8 mouse cellular contexts compared by ENCODE assay signal in genomic region chr1:23920275-23920674, GRCm38 (mm10). TPM values are rescaled to one million over a fixed set of nuclear protein-coding genes. Genes with fewer than 3 reads are reported as not detected.
DNase-seq lines count a peak whose midpoint lies in the region; ATAC-seq lines count a peak whose summit lies in the region.

No protein-coding gene starts in this region.

- no peaks in the 10 kb centered on the region for H3K9me3 ChIP-seq in limb, embryonic 13.5 days
- H3K9me3 ChIP-seq in neural tube, embryonic 15.5 days (replicated peaks): no peaks in the 10 kb centered on the region

- H3K27ac ChIP-seq in limb, embryonic 13.5 days: no peak overlapping the region
- no peak overlapping the region for H3K27ac ChIP-seq in neural tube, embryonic 15.5 days (replicated peaks)

- H3K9ac ChIP-seq in limb, embryonic 13.5 days: peak overlapping the region; percentile 48
- H3K9ac ChIP-seq in neural tube, embryonic 15.5 days (replicated peaks): 0 out of 2 replicates have a peak overlapping the region, but pooled peaks have one; percentile 30

- peak overlapping the region; percentile 82 for H3K4me2 ChIP-seq in limb, embryonic 13.5 days (replicated peaks)
- H3K4me2 ChIP-seq in neural tube, embryonic 15.5 days: peak overlapping the region; percentile 72

- H3K4me3 ChIP-seq in limb, embryonic 13.5 days: peak overlapping the region; percentile 20
- H3K4me3 ChIP-seq in neural tube, embryonic 15.5 days (replicated peaks): peak overlapping the region; percentile 17

- DNase-seq in CD4-positive, CD25-positive, alpha-beta regulatory T cell, adult 2 months (ENCODE audit: low read depth, low spot score): peak; percentile 38
- peak; percentile 66 for DNase-seq in 416B (ENCODE audit: low read depth)
- DNase-seq in embryo, embryonic 10.5 days (ENCODE audit: low spot score): peak; percentile 44

- WGBS in limb, embryonic 13.5 days: 16% methylated on average over 2 of the region's 2 CpGs
- 17% methylated on average over 2 of the region's 2 CpGs for WGBS in neural tube, embryonic 15.5 days

- no peaks in the 10 kb centered on the region for H3K36me3 ChIP-seq in limb, embryonic 13.5 days
- H3K36me3 ChIP-seq in neural tube, embryonic 15.5 days: no peaks in the 10 kb centered on the region

- peaks cover 14% of the 10 kb centered on the region for H3K4me1 ChIP-seq in limb, embryonic 13.5 days
- H3K4me1 ChIP-seq in neural tube, embryonic 15.5 days: peaks cover 28% of the 10 kb centered on the region

- no peak for ATAC-seq in CD4-positive, CD25-positive, alpha-beta regulatory T cell, adult 4 months
- ATAC-seq in hematopoietic stem cell, adult 5-6 weeks (replicated peaks in 1 of 2; ENCODE audit: insufficient read depth in 1 of 2, low FRiP score in 2 of 2, low TSS enrichment in 1 of 2, low read depth in 1 of 2, poor library complexity in 2 of 2, severe bottlenecking in 2 of 2): peak; percentile 40 to 53; a peak in 2 of 4 replicates
- ATAC-seq in limb, embryonic 13.5 days (ENCODE audit: low FRiP score, low read depth): no peak
- no peak for ATAC-seq in neural tube, embryonic 15.5 days (ENCODE audit: low FRiP score)
- no peak for ATAC-seq in monocyte, adult 5-6 weeks (replicated peaks; ENCODE audit: insufficient number of reproducible peaks, low FRiP score, low TSS enrichment, poor library complexity, severe bottlenecking)

- H3K27me3 ChIP-seq in limb, embryonic 13.5 days: no peaks in the 10 kb centered on the region
- H3K27me3 ChIP-seq in neural tube, embryonic 15.5 days (replicated peaks): no peaks in the 10 kb centered on the region

RNA-seq across cellular contexts. Expression of gene Smap1, which starts 1.8 kb away (rescaled TPM):
- 10 to 100 TPM; 43.7 to 49.4 TPM for polyA plus RNA-seq in CD4-positive, CD25-positive, alpha-beta regulatory T cell, adult 4 months (2017; shearing (Covaris generic))
- 38.5 and 47.2 TPM in 2 replicates for total RNA-seq in hematopoietic stem cell, adult 5-6 weeks (2017)
- 45.1 and 51.1 TPM in 2 replicates for polyA plus RNA-seq in limb, embryonic 13.5 days (2015; fragmentation: Nextera tagmentation; extraction: Ambion mirVana)
- 88.3 and 111 TPM in 2 replicates for polyA plus RNA-seq in neural tube, embryonic 15.5 days (2015; fragmentation: Nextera tagmentation; extraction: Ambion mirVana)
- total RNA-seq in monocyte, adult 5-6 weeks (2017): 35.8 to 55.2 TPM (median 38.6 TPM) in 3 replicates

Comparison
In these comparisons a context has a peak if more than half of its experiments do, and no peak if none do; other contexts are left out.
1. ATAC-seq: peak in hematopoietic stem cell, adult 5-6 weeks (2 of 2); none in CD4-positive, CD25-positive, alpha-beta regulatory T cell, adult 4 months (single experiment), limb, embryonic 13.5 days (single experiment), neural tube, embryonic 15.5 days (single experiment) and monocyte, adult 5-6 weeks (single experiment).
2. Peak in every context shown above with its lines, with median percentiles within 50 percentile points of each other: DNase-seq.